Mouse (Mus musculus): ENCODE results near the gene Snx18. TPM values are rescaled to one million over a fixed set of nuclear protein-coding genes. Genes with fewer than 3 reads are reported as not detected.

Gene Snx18
- polyA plus RNA-seq, 1 experiment: 14.5 TPM

DNA sequence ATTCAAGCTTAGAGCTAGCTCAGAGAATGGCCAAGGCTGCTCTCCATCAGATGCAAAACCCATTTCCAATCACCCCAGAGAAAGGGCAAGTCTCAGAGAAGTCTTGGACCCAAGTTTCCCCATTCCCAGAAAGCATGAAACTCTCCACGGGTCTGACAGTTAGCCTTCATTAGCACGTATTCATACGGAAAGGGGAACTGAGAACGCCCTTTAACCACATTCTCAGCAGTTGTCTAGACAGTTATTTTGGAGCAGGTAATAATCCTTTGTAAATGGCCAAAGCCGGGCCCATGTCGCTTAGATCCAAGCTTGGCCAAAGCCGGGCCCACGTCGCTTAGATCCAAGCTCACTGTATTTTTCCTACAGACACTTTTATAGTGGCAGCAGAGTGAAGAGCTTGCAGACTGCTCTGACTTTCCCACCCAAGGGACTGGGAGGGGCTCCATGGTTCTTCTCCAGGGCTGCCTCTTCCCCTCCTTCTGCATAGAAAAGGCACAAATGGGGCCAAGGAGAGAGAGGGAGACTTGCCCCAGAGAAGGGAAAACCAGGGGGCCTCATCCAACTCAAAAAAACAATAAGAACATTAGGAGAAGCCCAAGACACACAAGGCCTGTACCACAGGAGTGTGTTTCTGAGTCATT, 46.2 kb downstream of the Snx18 start:
- H3K4me3 ChIP-seq (ENCODE audit: insufficient read depth, low read depth, low read length): no peak overlapping the region
- no peaks in the 10 kb centered on the region for H3K4me1 ChIP-seq (ENCODE audit: control insufficient read depth, insufficient read depth, insufficient read length, low read length)
- H3K27ac ChIP-seq (replicated peaks; ENCODE audit: low read depth, low read length): no peak overlapping the region

GRCm38 (mm10) chr13:113569526-113569925, 48.8 kb downstream of the Snx18 start:
- Histone ChIP-seq H3K27ac (replicated peaks; ENCODE audit: low read depth, low read length) (no peak overlapping the region), H3K4me3 (ENCODE audit: insufficient read depth, low read depth, low read length) (no peak overlapping the region), H3K4me1 (ENCODE audit: control insufficient read depth, insufficient read depth, insufficient read length, low read length) (peaks cover 5% of the 10 kb centered on the region; the same call in 1 of the 2 replicates)

DNA sequence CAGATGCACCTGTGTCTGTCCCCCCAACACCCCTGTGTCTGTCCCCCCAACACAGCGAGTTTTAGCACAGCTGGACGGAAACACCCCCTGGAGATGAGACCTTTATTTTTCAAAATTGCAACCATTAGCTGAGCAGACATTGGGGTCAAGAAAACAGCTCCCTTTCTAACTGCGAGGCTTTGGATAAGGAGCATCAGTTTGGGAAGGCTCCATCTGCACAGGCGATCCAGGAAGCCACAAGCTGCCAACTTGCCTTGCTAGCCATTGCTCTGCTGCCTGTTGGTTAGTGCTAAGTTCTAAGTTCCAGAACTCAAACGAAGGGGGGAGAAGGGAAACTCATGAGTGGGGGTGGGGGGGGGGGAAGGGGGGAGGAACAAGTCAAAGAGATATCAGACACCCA, 51.4 kb downstream of the Snx18 start:
- peak overlapping the region; percentile 81 for H3K27ac ChIP-seq (replicated peaks; ENCODE audit: low read depth, low read length)
- H3K4me3 ChIP-seq (ENCODE audit: insufficient read depth, low read depth, low read length): no peak overlapping the region

DNA sequence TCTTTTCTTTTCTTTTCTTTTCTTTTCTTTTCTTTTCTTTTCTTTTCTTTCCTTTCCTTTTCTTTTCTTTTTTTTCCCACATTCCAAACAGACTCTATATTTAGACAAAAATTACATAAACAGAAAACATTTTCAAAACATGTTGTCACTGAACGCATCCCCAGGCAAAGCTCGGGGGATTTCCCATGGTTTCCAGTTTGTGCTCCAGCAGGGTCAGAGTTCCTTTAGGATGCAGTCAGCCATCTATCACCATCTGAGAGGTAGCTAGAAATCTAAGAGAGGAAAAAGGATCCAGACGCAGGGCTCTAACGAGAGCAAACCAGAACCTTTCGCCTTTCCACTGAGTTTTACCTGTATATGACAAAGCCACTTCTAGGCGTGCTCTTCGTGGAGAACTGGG, 52.0 kb downstream of the Snx18 start:
- peak overlapping the region; percentile 81 for H3K27ac ChIP-seq (replicated peaks; ENCODE audit: low read depth, low read length)
- no peak overlapping the region for H3K4me3 ChIP-seq (ENCODE audit: insufficient read depth, low read depth, low read length)
- H3K4me1 ChIP-seq (ENCODE audit: control insufficient read depth, insufficient read depth, insufficient read length, low read length): peaks cover 5% of the 10 kb centered on the region; the same call in 1 of the 2 replicates

More for the DNA sequence above, 51.4 kb downstream of the Snx18 start:
- H3K4me1 ChIP-seq (ENCODE audit: control insufficient read depth, insufficient read depth, insufficient read length, low read length): peaks cover 5% of the 10 kb centered on the region; the same call in 1 of the 2 replicates

DNA sequence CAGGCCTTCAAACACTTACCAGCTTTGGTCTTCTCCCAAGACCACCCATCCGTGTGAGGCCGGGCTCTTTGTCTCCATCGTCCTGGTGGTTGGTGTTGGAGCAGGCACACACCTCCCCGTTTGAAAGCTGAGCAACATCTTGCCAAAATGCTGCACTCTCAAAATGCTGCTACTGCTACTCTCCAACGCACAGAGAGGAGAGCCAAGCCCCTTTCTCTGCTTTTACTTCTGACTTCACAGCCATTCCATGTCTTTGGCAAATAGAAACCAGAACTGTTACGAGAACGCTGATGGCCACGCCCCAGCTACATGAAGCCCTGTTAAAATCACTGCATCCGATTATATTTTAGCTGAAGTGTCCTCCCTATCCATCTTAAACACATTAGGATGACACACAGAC, 58.7 kb downstream of the Snx18 start:
- Histone ChIP-seq H3K4me3 (ENCODE audit: insufficient read depth, low read depth, low read length) (no peak overlapping the region), H3K4me1 (ENCODE audit: control insufficient read depth, insufficient read depth, insufficient read length, low read length) (peaks cover 4% of the 10 kb centered on the region; the same call in 1 of the 2 replicates), H3K27ac (replicated peaks; ENCODE audit: low read depth, low read length) (no peak overlapping the region)

DNA sequence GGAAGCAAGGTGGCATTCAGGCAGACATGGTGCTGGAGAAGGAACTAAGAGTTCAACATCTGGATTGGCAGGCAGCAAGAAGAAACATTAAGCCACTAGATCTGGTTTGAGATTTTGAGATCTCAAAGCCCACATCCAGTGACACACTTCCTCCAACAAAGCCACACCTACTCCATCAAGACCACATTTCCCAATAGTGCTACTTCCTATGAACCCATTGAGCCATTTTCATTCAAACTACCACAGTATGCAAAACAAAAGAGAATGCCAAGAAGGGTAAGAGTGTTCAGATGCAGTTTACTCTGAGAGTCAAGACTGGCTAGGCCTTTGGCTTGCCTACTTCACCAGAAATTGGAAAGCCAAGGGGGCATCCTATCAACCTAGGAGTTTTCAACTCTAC, 61.8 kb downstream of the Snx18 start:
- Histone ChIP-seq H3K27ac (replicated peaks; ENCODE audit: low read depth, low read length) (no peak overlapping the region), H3K4me1 (ENCODE audit: control insufficient read depth, insufficient read depth, insufficient read length, low read length) (peaks cover 9% of the 10 kb centered on the region), H3K4me3 (ENCODE audit: insufficient read depth, low read depth, low read length) (no peak overlapping the region)

DNA sequence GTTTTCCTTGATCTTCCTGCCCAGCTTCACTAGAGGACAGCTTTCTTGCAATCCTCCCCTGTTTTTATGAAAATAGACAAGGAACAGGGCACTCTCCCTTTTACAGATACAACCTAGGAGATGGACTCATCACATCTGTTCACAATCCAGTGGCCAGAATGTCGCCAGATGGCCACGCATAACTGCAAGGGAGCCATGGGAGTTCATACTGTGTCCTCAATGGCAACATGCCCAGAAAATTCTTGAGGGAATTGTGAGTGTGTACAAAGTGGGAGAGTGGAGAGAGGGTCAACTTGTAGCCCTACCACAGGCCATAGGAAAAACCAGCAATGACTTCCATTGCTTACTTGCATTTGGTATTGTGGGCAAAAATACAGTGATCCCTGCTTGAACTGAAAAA, 63.1 kb downstream of the Snx18 start:
- Histone ChIP-seq H3K4me1 (ENCODE audit: control insufficient read depth, insufficient read depth, insufficient read length, low read length) (peaks cover 13% of the 10 kb centered on the region), H3K4me3 (ENCODE audit: insufficient read depth, low read depth, low read length) (no peak overlapping the region), H3K27ac (replicated peaks; ENCODE audit: low read depth, low read length) (peak overlapping the region; percentile 76)

DNA sequence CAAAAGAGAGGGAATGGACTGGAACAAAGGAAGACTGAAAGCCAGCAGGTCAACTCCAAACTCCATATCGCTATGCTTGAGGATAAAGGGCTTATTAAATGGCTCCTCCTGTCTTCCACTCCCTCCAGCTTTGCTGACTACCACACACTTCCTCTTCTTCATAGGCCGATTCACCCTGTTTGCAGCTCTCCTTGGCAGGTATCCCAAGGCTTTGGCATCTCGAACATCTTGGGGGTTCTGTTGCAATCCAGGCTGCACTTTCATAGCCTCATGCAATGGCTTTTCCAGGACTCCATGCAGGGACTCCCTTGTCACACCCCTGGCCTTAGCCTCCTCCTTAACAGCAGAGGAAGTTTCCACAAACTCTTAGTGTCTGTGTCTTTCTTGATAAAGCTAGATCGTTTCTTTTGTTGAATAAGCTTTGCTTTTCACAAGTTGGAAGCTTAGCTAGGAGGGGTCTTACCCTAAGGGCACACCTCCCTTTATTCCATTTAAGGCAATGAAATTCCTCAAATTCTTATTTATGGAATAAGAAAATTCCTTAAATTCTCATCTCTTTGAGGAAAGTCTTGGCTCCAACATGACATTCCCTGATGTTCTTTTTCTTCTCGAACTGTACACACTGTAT, 64.6 kb downstream of the Snx18 start:
- Histone ChIP-seq H3K27ac (replicated peaks; ENCODE audit: low read depth, low read length) (no peak overlapping the region), H3K4me1 (ENCODE audit: control insufficient read depth, insufficient read depth, insufficient read length, low read length) (peaks cover 13% of the 10 kb centered on the region), H3K4me3 (ENCODE audit: insufficient read depth, low read depth, low read length) (no peak overlapping the region)

- no peak overlapping the region for H3K4me3 ChIP-seq (ENCODE audit: insufficient read depth, low read depth, low read length)
- no peak overlapping the region for H3K27ac ChIP-seq (replicated peaks; ENCODE audit: low read depth, low read length)
- H3K4me1 ChIP-seq (ENCODE audit: control insufficient read depth, insufficient read depth, insufficient read length, low read length): peaks cover 15% of the 10 kb centered on the region
These were observed 66.0 kb downstream of the Snx18 start for GRCm38 (mm10) chr13:113552341-113552740.

- Histone ChIP-seq H3K4me1 (ENCODE audit: control insufficient read depth, insufficient read depth, insufficient read length, low read length) (peaks cover 15% of the 10 kb centered on the region), H3K27ac (replicated peaks; ENCODE audit: low read depth, low read length) (peak overlapping the region; percentile 47; the same call in 1 of the 2 replicates), H3K4me3 (ENCODE audit: insufficient read depth, low read depth, low read length) (no peak overlapping the region)
These were observed 67.3 kb downstream of the Snx18 start for GRCm38 (mm10) chr13:113550866-113551565.

DNA sequence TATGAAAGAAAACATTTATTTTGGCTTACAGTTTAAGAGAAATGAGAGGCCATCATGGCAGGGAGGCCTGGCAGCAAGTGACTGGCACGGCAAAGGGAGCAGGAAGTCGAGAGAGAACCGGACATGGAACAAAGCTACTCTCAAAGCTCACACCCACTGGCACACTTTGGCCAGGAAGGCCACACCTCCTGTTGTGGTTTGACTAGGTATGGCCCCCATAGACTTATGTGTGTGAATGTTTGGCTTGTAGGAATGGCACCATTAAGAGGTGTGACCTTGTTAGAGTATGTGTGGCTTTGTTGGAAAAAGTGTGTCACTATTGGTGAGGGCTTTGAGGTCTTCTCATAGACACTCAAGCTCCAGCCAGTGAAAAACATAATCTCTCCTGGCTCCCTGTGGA, 69.3 kb downstream of the Snx18 start:
- Histone ChIP-seq H3K4me3 (ENCODE audit: insufficient read depth, low read depth, low read length) (no peak overlapping the region), H3K27ac (replicated peaks; ENCODE audit: low read depth, low read length) (no peak overlapping the region), H3K4me1 (ENCODE audit: control insufficient read depth, insufficient read depth, insufficient read length, low read length) (peaks cover 8% of the 10 kb centered on the region)

DNA sequence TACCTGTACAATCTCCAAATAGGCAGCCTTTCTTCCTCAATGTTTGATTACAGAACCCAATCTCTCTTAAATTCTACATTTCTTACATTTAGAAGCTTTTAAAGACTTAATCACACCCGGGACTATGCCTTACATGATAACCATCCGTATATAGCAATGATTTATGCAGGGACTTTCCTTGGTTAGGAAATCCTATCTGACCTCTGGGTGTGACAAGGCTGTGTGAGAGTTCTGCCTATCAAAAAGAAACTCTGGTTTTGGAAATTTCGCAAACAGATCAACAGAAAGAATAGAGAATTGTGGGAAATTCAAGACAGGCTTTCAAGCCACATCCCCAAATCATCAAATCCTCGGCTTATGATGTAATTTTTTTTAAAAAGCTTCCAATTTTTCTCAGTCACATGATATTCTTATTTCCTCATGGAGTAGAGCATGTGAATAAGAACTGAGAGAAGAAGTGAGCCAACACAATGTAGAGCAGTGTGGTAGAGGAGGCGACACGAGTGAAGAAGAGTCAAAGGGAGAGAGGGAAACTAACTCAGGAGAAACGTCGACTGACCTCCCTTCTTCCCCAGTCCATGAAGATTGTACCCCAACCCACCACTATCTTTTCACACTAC, 70.4 kb downstream of the Snx18 start:
- H3K27ac ChIP-seq (replicated peaks; ENCODE audit: low read depth, low read length): no peak overlapping the region; the same call in 1 of the 2 replicates
- H3K4me3 ChIP-seq (ENCODE audit: insufficient read depth, low read depth, low read length): no peak overlapping the region
- H3K4me1 ChIP-seq (ENCODE audit: control insufficient read depth, insufficient read depth, insufficient read length, low read length): peaks cover 6% of the 10 kb centered on the region; the same call in 1 of the 2 replicates

DNA sequence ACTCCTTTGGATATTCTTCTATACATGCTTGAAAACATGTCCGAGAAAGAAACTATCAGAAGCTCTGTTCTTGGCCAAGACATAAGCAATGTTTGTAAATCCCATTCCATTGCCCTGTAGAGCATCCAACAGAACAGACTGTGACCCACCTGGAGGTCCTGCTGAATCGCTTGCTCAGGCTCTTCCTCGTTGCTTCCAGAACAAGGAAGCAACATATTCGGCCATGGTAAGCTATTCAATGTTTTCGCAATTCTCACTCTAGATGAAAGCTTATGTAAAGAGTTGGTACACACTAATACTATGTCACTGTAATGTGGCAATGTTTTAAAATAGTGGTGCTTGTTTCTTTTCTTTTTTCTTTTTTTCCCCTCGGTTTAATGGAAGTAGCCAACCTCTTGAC, 76.0 kb downstream of the Snx18 start:
- H3K27ac ChIP-seq (replicated peaks; ENCODE audit: low read depth, low read length): no peak overlapping the region
- no peak overlapping the region for H3K4me3 ChIP-seq (ENCODE audit: insufficient read depth, low read depth, low read length)
- no peaks in the 10 kb centered on the region for H3K4me1 ChIP-seq (ENCODE audit: control insufficient read depth, insufficient read depth, insufficient read length, low read length)
